Mouse (Mus musculus) CD4-positive, CD25-positive, alpha-beta regulatory T cell, adult 4 months (primary cell): ENCODE data around the gene Malsu1. TPM values are rescaled to one million over a fixed set of nuclear protein-coding genes. Genes with fewer than 3 reads are reported as not detected.

Source experiments
- polyA plus RNA-seq, 2 experiments: library from polyadenylated mRNA; unstranded; fragments of 100-300 nt; shearing (Covaris generic); gene quantifications; one replicate each; pipeline ENCODE4 v1.2.1; 2017

Malsu1 gene
- polyA plus RNA-seq, 2 experiments from 2014 or later, result 22.2 to 42.4 TPM

Other genes with a start within 250 kb of the Malsu1 start
- 10 to 100 TPM; 14.0 to 16.7 TPM for gene Tmem176a, start 232.9 kb upstream of the Malsu1 start, polyA plus RNA-seq
- 10 to 100 TPM; 17.3 to 22.7 TPM for gene Tmem176b, start 232.3 kb upstream of the Malsu1 start, polyA plus RNA-seq
- under 1 TPM; 0.13 to 0.30 TPM for gene Aoc1, start 200.9 kb upstream of the Malsu1 start, polyA plus RNA-seq
- gene 1600015I10Rik, start 143.9 kb upstream of the Malsu1 start, polyA plus RNA-seq, result not detected
- gene Doxl2, start 98.8 kb upstream of the Malsu1 start, polyA plus RNA-seq, result not detected
- not detected for gene Svs1, start 86.9 kb upstream of the Malsu1 start, polyA plus RNA-seq
- gene Gpnmb, start 37.2 kb upstream of the Malsu1 start, polyA plus RNA-seq, result 1 to 10 TPM; 2.0 to 2.4 TPM
- gene Igf2bp3, start 141.2 kb downstream of the Malsu1 start, polyA plus RNA-seq, result 1 to 10 TPM; 1.2 to 3.0 TPM
- gene Tra2a, start 190.2 kb downstream of the Malsu1 start, polyA plus RNA-seq, result 10 to 100 TPM; 37.2 to 48.8 TPM
- gene Ccdc126, start 245.5 kb downstream of the Malsu1 start, polyA plus RNA-seq, result 10 to 100 TPM; 13.0 to 18.5 TPM